16 mouse cellular contexts compared by ENCODE assay signal in genomic region chr7:83724541-83724940, GRCm38 (mm10).
"Had no signal": no experiment of that assay in that cellular context is flagged by ENCODE, and none has a peak within 500 bp of the region (broad histone marks: within the 10 kb centered on the region; RNA-seq: fewer than 3 reads in every experiment).

No protein-coding gene starts in this region.

- H3K4me3 ChIP-seq: limb, embryonic 10.5 days; limb, embryonic 13.5 days; liver, embryonic 13.5 days; megakaryocyte, embryonic 14.5 days; midbrain, embryonic 10.5 days; neural tube, embryonic 13.5 days had no signal

- DNase-seq: kidney, adult 2 months; kidney, postnatal 25 days; liver; liver, embryonic 13.5 days; lung, embryonic 14.5 days; midbrain, embryonic 14.5 days; thymus, adult 18-20 months; thymus, postnatal 36 days had no signal

- H3K36me3 ChIP-seq: limb, embryonic 10.5 days; limb, embryonic 13.5 days; liver, embryonic 13.5 days; midbrain, embryonic 10.5 days; neural tube, embryonic 13.5 days had no signal

- ATAC-seq: intestine, postnatal 0 days; lung, postnatal 0 days had no signal

- H3K4me2 ChIP-seq: limb, embryonic 13.5 days; liver, embryonic 13.5 days; lung, embryonic 14.5 days; neural tube, embryonic 13.5 days had no signal

- H3K27me3 ChIP-seq: limb, embryonic 13.5 days; liver, embryonic 13.5 days; neural tube, embryonic 13.5 days had no signal

- H3K4me1 ChIP-seq: liver, embryonic 13.5 days; midbrain, embryonic 10.5 days; neural tube, embryonic 13.5 days had no signal

- H3K9me3 ChIP-seq: limb, embryonic 10.5 days; limb, embryonic 13.5 days; liver, embryonic 13.5 days; midbrain, embryonic 10.5 days; neural tube, embryonic 13.5 days had no signal

- H3K9ac ChIP-seq: limb, embryonic 13.5 days; liver, embryonic 13.5 days; lung, embryonic 14.5 days; neural tube, embryonic 13.5 days had no signal

- H3K27ac ChIP-seq: kidney, postnatal 0 days; limb, embryonic 10.5 days; limb, embryonic 13.5 days; liver, embryonic 13.5 days; midbrain, embryonic 10.5 days; neural tube, embryonic 13.5 days had no signal
